Mouse (Mus musculus) right cerebral cortex, postnatal 36 days (tissue): ENCODE results near the gene Brip1.

Source experiments
- DNase-seq, 2 experiments: peaks; one replicate each; pipeline ENCODE4 v3.0.0; 2022; ENCODE audit warnings: low spot score in 2 of 2, mixed read lengths in 1 of 2

The Brip1 gene

DNA sequence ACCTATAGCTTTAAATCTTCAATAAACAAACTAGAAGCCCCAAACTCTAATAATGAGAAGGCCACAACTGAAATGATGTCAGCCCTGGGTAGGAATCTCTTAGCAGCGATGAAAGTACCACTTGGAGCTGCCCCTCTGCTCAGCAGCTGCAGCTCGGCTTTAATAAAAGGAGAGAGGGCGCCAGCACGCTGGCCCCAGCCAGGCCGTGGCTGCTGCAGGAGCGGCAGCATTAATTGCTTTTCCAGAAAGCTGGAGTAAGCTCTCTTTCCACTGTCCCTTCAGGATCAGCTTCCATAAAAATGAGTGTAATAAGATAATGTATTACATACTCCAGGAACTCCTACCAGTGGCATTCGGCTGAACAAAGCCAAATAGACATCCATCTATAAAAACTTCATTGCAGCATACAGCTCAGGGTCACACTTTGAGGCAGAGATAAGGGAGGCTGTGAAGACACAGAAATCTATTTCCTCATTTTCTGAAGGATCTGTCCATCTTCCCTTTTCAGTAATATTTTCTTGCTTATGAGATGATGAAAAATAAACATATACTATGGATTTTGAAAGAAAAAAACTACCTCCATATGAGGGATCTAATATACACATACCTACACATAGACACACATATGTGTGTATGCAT lies 174.3 kb downstream of the Brip1 start:
- no peak for DNase-seq

GRCm38 (mm10) chr11:86022439-86022838 lies 178.6 kb downstream of the Brip1 start:
- DNase-seq: no peak

GRCm38 (mm10) chr11:86020033-86020432 lies 181.0 kb downstream of the Brip1 start:
- DNase-seq: no peak

GRCm38 (mm10) chr11:86016242-86016641 lies 184.8 kb downstream of the Brip1 start:
- no peak for DNase-seq

DNA sequence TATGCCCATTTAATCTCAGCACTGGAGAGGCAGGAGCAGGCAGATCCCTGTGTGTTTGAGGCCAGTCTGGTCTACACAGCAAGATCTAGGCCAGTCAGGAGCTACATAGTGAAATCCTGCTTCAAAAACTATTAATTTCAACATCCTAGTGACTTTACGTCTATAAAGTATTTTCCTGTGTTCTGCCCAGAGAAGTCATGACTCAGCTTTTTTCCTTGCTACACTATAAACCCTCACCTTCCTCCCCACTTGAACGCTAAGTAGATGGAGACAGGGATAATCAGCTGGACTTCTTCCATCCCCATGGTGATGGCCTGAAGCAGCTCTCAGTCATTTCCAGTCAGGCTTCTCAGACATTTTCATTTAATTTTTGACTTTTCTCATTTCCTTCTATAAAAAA lies 187.9 kb downstream of the Brip1 start:
- no peak for DNase-seq

GRCm38 (mm10) chr11:86010458-86010857 lies 190.5 kb downstream of the Brip1 start:
- DNase-seq: no peak

DNA sequence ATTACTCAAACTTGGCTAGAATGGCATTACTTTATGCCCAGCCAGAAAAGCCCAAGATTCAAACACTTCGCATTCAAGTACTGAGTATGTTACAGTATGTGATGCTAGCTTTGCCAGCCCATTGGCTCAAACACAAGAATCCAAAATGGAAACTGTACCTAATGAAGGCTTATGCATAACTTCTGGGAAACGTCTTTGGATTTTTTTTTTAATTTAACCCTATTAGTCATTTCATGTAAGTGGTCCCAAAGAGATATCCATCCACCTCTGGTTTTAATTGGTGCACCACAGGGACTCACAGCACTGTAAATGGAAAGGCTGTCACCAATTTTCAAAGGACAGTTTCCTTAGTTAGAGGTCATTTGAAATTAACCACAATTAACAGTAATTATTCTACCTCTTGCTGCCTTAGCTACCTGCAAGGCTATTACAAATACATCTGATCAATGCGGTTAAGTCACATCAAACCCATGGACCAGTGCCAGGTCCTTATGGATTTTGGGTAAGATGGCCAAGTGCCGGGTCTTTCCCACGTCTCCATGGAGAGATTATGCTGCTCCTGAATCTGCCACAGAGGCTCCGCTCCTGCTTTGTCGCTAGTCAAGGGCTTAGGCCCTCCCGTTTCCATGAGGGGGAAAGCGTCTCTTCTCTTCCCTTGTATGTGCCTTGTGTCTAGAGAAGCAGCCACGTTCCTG lies 192.6 kb downstream of the Brip1 start:
- no peak for DNase-seq
